Mouse (Mus musculus): Measurements from ENCODE around the gene Rab40c.

DNA sequence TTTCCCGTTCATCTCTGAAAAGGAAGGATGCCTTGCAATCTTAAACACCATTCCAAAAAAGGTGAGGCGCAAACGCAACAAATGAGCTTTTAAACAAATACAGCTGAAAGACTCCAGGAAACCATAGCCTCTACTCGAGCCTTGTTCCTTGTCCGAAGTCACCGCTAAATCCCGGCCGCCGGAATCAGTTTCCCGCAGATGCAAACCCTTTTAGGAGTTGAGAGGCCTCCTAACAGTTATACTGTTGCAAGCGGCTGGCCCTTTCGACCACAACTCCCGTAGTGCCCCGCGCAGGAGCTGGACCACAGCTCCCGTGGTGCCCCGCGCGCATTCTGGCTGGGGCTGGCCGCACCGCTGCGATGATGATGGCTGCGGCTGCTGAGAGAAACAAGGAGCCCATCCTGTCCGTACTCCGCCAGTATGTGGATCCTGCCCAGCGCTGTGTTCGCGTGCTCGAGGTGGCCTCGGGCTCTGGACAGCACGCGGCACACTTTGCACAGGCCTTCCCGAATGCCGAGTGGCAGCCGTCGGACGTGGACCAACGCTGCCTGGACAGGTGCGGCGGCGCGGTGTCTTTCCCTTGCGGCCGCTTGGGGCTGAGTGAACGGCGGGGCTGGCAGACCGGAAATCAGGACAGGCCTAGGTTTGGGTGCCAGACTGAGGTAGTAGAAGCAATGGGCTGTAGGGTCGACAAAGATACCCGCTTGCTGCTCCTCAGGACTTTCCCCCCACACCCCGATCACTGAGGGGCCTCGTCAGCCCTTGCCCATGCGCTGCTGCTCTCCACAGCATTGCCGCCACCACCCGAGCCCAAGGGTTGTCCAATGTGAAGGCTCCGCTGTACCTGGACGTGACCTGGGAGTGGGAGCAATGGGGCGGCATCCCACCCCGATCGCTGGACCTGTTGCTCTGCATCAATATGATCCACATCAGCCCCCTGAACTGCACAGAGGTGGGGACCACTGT, 44.1 kb downstream of the Rab40c start:
- peak; percentile 35 for TF ChIP-seq CTCF (IDR thresholded peaks at IDR 0.05)
- TF ChIP-seq POLR2A (IDR thresholded peaks at IDR 0.05; ENCODE audit: insufficient read depth, low read depth, low read length): peak; percentile 90
